Mouse (Mus musculus) stomach, postnatal 0 days (tissue): ENCODE measurements around the gene Akap6. TPM values are rescaled to one million over a fixed set of nuclear protein-coding genes. Genes with fewer than 3 reads are reported as not detected.

Source experiments
- ATAC-seq: fragments of 200-750 bp; cut with Nextera tagmentation; 2 replicates; pipeline ENCODE4 v1.8.0; 2017; ENCODE audit not compliant: low FRiP score, low TSS enrichment
- DNase-seq: peaks from one replicate; pipeline ENCODE4 v3.0.0-alpha.2; 2016; ENCODE audit warnings: low spot score
- H3K27ac ChIP-seq: fragments of 300-500 bp; sonication (generic); replicated peaks from 2 replicates; pipeline ENCODE4 v1.5.1; 2014; ENCODE audit warnings: mild to moderate bottlenecking, control low read depth
- H3K27me3 ChIP-seq: fragments of 300-500 bp; sonication (generic); 2 replicates; pipeline ENCODE4 v1.6.1; 2014; ENCODE audit warnings: low read length; ENCODE audit not compliant: control insufficient read depth, insufficient read depth
- H3K36me3 ChIP-seq: fragments of 300-500 bp; sonication (generic); 2 replicates; pipeline ENCODE4 v1.6.1; 2014; ENCODE audit warnings: low read length, mixed read lengths; ENCODE audit not compliant: control insufficient read depth, insufficient read depth
- H3K4me1 ChIP-seq: fragments of 300-500 bp; sonication (generic); replicated peaks from 2 replicates; pipeline ENCODE4 v1.6.1; 2014; ENCODE audit warnings: antibody characterized with exemption; ENCODE audit not compliant: control insufficient read depth, insufficient read depth
- H3K4me2 ChIP-seq: fragments of 300-500 bp; sonication (generic); replicated peaks from 2 replicates; pipeline ENCODE4 v1.6.1; 2014; ENCODE audit warnings: low read depth, mild to moderate bottlenecking, control low read depth, moderate library complexity
- H3K4me3 ChIP-seq: fragments of 300-500 bp; sonication (generic); 2 replicates; pipeline ENCODE4 v1.5.1; 2014; ENCODE audit warnings: low read depth, low read length, control low read depth
- H3K9ac ChIP-seq: fragments of 300-500 bp; sonication (generic); 2 replicates; pipeline ENCODE4 v1.6.1; 2014; ENCODE audit warnings: mild to moderate bottlenecking, low read length, control low read depth, mixed read lengths
- H3K9me3 ChIP-seq: fragments of 300-500 bp; sonication (generic); 2 replicates; pipeline ENCODE4 v1.6.1; 2016; ENCODE audit warnings: low read length; ENCODE audit not compliant: control insufficient read depth
- CTCF ChIP-seq: IDR thresholded peaks from 2 replicates; pipeline ENCODE4 v1.5.1; 2016; ENCODE audit warnings: antibody characterized with exemption, low read depth, mild to moderate bottlenecking, moderate library complexity
- EP300 ChIP-seq: optimal IDR thresholded peaks from 2 replicates; pipeline ENCODE3; 2016; ENCODE audit warnings: antibody characterized with exemption
- WGBS: fragments of 180-500 bp; shearing (Covaris S2); extraction: QIAGEN DNeasy Blood & Tissue Kit; methylation state at CpG from one replicate; pipeline ENCODE4 v1.1.7; 2014; 5-methylcytosine and 5-hydroxymethylcytosine counted together
- polyA plus RNA-seq: library from polyadenylated mRNA; unstranded; fragments of >200 nt; fragmentation: Nextera tagmentation; extraction: Ambion mirVana; gene quantifications from 2 replicates; pipeline ENCODE4 v1.2.1, GENCODE M21; 2015

Gene Akap6
- polyA plus RNA-seq, 1 experiment from 2014 or later, result 0.76 TPM

DNA sequence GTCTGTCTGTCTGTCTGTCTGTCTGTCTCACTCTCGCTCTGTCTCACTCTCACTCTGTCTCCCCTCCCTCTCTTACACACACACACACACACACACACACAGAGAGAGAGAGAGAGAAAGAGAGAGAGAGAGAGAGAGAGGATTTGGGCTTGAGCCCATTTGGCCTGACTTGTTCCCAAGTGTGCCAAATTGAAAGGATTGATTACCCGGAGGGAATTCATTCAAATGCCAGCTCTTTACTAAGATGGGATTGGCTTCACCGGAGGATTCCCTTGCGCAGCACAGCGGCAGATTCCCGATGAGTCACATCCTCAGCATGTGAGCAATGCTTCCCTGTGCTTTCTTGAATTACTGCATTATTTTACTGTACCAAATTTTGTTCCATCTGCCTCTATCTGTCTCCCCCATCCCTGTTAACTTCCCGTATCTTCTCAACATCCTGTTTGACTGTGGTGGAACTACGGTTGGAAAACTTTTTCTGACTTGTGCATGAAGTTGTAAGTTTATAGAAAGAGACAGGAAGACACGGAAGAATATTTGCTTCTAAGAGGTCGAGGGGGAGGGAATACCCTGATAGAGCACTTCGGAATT is 447.4 kb downstream of the Akap6 start:
- H3K27ac ChIP-seq, result no peak overlapping the region
- ATAC-seq, result peak; percentile 24; the same call in 1 of the 2 replicates
- TF ChIP-seq EP300, result no peak
- H3K27me3 ChIP-seq, result no peaks in the 10 kb centered on the region
- 39% methylated on average over 11 of the region's 11 CpGs for WGBS
- H3K9me3 ChIP-seq, result no peaks in the 10 kb centered on the region
- H3K4me1 ChIP-seq, result no peaks in the 10 kb centered on the region
- no peaks in the 10 kb centered on the region for H3K36me3 ChIP-seq
- no peak overlapping the region for H3K4me3 ChIP-seq
- no peak for DNase-seq
- H3K4me2 ChIP-seq, result 0 out of 2 replicates have a peak overlapping the region, but pooled peaks have one; percentile 6
- H3K9ac ChIP-seq, result no peak overlapping the region

GRCm38 (mm10) chr12:53147696-53148095 is 448.5 kb downstream of the Akap6 start:
- WGBS, result 84% methylated on average over 11 of the region's 11 CpGs

GRCm38 (mm10) chr12:53168189-53169003 is 469.2 kb downstream of the Akap6 start:
- no peak for TF ChIP-seq CTCF
- no peak for TF ChIP-seq EP300
- H3K4me3 ChIP-seq, result no peak overlapping the region
- H3K36me3 ChIP-seq, result no peaks in the 10 kb centered on the region
- no peaks in the 10 kb centered on the region for H3K27me3 ChIP-seq
- ATAC-seq (no peak), DNase-seq (no peak)
- H3K9me3 ChIP-seq, result no peaks in the 10 kb centered on the region
- no peak overlapping the region for H3K9ac ChIP-seq
- no peak overlapping the region for H3K4me2 ChIP-seq
- no peak overlapping the region for H3K27ac ChIP-seq
- 85% methylated on average over 8 of the region's 8 CpGs for WGBS
- no peaks in the 10 kb centered on the region for H3K4me1 ChIP-seq

More at GRCm38 (mm10) chr12:53147696-53148095, 448.5 kb downstream of the Akap6 start:
- Histone ChIP-seq H3K27ac (no peak overlapping the region), H3K9me3 (no peaks in the 10 kb centered on the region), H3K9ac (no peak overlapping the region), H3K36me3 (no peaks in the 10 kb centered on the region), H3K4me2 (no peak overlapping the region), H3K4me1 (no peaks in the 10 kb centered on the region), H3K27me3 (no peaks in the 10 kb centered on the region), H3K4me3 (no peak overlapping the region)
- no peak for ATAC-seq
- TF ChIP-seq CTCF (no peak), EP300 (no peak)
- DNase-seq, result no peak

- no peak overlapping the region for H3K9ac ChIP-seq
- H3K4me1 ChIP-seq, result no peaks in the 10 kb centered on the region
- no peaks in the 10 kb centered on the region for H3K9me3 ChIP-seq
- no peaks in the 10 kb centered on the region for H3K27me3 ChIP-seq
- no peak overlapping the region for H3K4me2 ChIP-seq
- H3K27ac ChIP-seq, result no peak overlapping the region
- no peak overlapping the region for H3K4me3 ChIP-seq
- H3K36me3 ChIP-seq, result no peaks in the 10 kb centered on the region
- DNase-seq, result no peak
- no peak for TF ChIP-seq CTCF
- no peak for TF ChIP-seq EP300
- 86% methylated on average over 7 of the region's 7 CpGs for WGBS
- no peak for ATAC-seq
These were observed 492.3 kb downstream of the Akap6 start for GRCm38 (mm10) chr12:53191435-53191834.

DNA sequence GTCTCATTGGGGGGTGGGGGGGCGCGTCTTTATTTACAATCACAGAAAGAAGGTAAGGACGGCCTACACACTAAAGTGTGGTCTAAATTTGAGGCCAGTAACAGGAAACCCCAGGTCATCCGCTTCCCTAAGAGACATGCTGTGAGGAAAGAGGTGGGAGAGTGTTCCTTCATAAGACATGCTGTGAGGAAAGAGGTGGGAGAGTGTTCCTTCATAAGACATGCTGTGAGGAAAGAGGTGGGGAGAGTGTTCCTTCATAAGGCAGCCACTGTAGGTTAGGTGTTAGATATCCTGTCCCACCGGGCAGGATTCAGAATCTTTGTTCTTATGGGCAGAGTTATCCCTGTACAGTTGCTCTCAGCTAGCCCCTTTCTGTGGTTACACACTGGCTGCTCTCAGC is 494.5 kb downstream of the Akap6 start:
- DNase-seq, result no peak
- H3K27ac ChIP-seq, result no peak overlapping the region
- TF ChIP-seq EP300 (no peak), CTCF (no peak)
- no peaks in the 10 kb centered on the region for H3K36me3 ChIP-seq
- H3K4me3 ChIP-seq, result no peak overlapping the region
- ATAC-seq, result no peak
- no peak overlapping the region for H3K9ac ChIP-seq
- H3K4me1 ChIP-seq, result no peaks in the 10 kb centered on the region
- H3K4me2 ChIP-seq, result no peak overlapping the region
- H3K27me3 ChIP-seq, result no peaks in the 10 kb centered on the region
- no peaks in the 10 kb centered on the region for H3K9me3 ChIP-seq
- WGBS, result 81% methylated on average over 5 of the region's 5 CpGs

Other genes with a start within 250 kb of the Akap6 start
- gene Arhgap5, start 195.4 kb upstream of the Akap6 start, polyA plus RNA-seq, result 24.8 and 25.5 TPM in 2 replicates